Mouse (Mus musculus): Measurements from ENCODE around the gene Vsig10.
"Not testable (repeated sequence)": the region's sequence is repeated elsewhere in the genome, so short reads cannot be mapped to it uniquely, and the experiment has no call there.

Gene Vsig10

GRCm38 (mm10) chr5:117318741-117319629 lies at the start of gene Vsig10:
Gene Vsig10 (plus strand): TSS chr5:117319083.
- no peak for DNase-seq (ENCODE audit: extremely low read depth, low read depth, low spot score)

- no peak for DNase-seq (ENCODE audit: extremely low read depth, low read depth, low spot score)
These were observed 49.5 kb upstream of the Vsig10 start for GRCm38 (mm10) chr5:117269395-117269794.

GRCm38 (mm10) chr5:117271945-117272344 lies 46.9 kb upstream of the Vsig10 start:
- no peak for DNase-seq (ENCODE audit: extremely low read depth, low read depth, low spot score)

- DNase-seq (ENCODE audit: extremely low read depth, low read depth, low spot score) = no peak
These were observed 44.1 kb upstream of the Vsig10 start for GRCm38 (mm10) chr5:117274817-117275216.

- DNase-seq (ENCODE audit: extremely low read depth, low read depth, low spot score) = no peak
These were observed 41.1 kb upstream of the Vsig10 start for GRCm38 (mm10) chr5:117277784-117278183.

GRCm38 (mm10) chr5:117278809-117279668 lies 39.8 kb upstream of the Vsig10 start:
- peak; percentile 64 for DNase-seq (ENCODE audit: extremely low read depth, low read depth, low spot score)

- no peak for DNase-seq (ENCODE audit: extremely low read depth, low read depth, low spot score)
These were observed 39.2 kb upstream of the Vsig10 start for GRCm38 (mm10) chr5:117279669-117280050.

GRCm38 (mm10) chr5:117281536-117281935 lies 37.3 kb upstream of the Vsig10 start:
- DNase-seq (ENCODE audit: extremely low read depth, low read depth, low spot score) = no peak

- no peak for DNase-seq (ENCODE audit: extremely low read depth, low read depth, low spot score)
These were observed 36.5 kb upstream of the Vsig10 start for GRCm38 (mm10) chr5:117282360-117282759.

GRCm38 (mm10) chr5:117284029-117284428 lies 34.9 kb upstream of the Vsig10 start:
- no peak for DNase-seq (ENCODE audit: extremely low read depth, low read depth, low spot score)

GRCm38 (mm10) chr5:117284682-117285081 lies 34.2 kb upstream of the Vsig10 start:
- DNase-seq (ENCODE audit: extremely low read depth, low read depth, low spot score) = no peak

- no peak for DNase-seq (ENCODE audit: extremely low read depth, low read depth, low spot score)
These were observed 33.6 kb upstream of the Vsig10 start for GRCm38 (mm10) chr5:117285266-117285665.

- DNase-seq (ENCODE audit: extremely low read depth, low read depth, low spot score) = no peak
These were observed 32.6 kb upstream of the Vsig10 start for GRCm38 (mm10) chr5:117286286-117286685.

GRCm38 (mm10) chr5:117286831-117287822 lies 31.8 kb upstream of the Vsig10 start, which contains the start of gene Pebp1:
Gene Pebp1 (minus strand): TSS chr5:117287625.
- no peak for DNase-seq (ENCODE audit: extremely low read depth, low read depth, low spot score)

- DNase-seq (ENCODE audit: extremely low read depth, low read depth, low spot score) = no peak
These were observed 29.2 kb upstream of the Vsig10 start for GRCm38 (mm10) chr5:117289646-117290045.

GRCm38 (mm10) chr5:117290081-117290480 lies 28.8 kb upstream of the Vsig10 start:
- no peak for DNase-seq (ENCODE audit: extremely low read depth, low read depth, low spot score)

- DNase-seq (ENCODE audit: extremely low read depth, low read depth, low spot score) = no peak
These were observed 27.6 kb upstream of the Vsig10 start for GRCm38 (mm10) chr5:117291312-117291711.

GRCm38 (mm10) chr5:117292547-117292946 lies 26.3 kb upstream of the Vsig10 start:
- no peak for DNase-seq (ENCODE audit: extremely low read depth, low read depth, low spot score)

- not testable (repeated sequence) for DNase-seq (ENCODE audit: extremely low read depth, low read depth, low spot score)
These were observed 25.1 kb upstream of the Vsig10 start for GRCm38 (mm10) chr5:117293776-117294175.

- DNase-seq (ENCODE audit: extremely low read depth, low read depth, low spot score) = no peak
These were observed 23.9 kb upstream of the Vsig10 start for GRCm38 (mm10) chr5:117295011-117295410.
